Mouse (Mus musculus): ENCODE data around the gene Erc2. TPM values are rescaled to one million over a fixed set of nuclear protein-coding genes. Genes with fewer than 3 reads are reported as not detected.

Erc2 gene
- total and polyA plus RNA-seq, 3 experiments, result not detected

DNA sequence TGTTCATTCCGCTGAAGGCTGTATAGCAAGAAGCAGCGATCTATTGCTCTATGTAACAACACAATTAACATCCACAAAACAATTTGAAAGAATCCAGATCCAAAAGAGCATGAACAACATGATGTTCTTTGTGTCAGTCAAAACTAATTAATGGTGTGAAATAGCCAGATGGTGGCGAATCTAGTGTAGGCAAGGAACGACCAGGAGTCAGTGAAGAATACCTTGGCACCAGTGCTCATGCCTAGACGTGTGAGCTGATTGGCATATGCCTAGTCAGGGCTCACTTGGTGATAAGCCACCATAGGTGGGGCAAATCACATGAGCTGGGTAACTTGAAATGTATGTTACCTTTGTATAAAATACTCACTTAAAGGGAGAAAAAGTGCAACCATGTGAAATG lies 265.3 kb downstream of the Erc2 start:
- TF ChIP-seq NELFE (IDR thresholded peaks at IDR 0.05; ENCODE audit: low read depth, low read length) (no peak), TCF12 (IDR thresholded peaks at IDR 0.05; ENCODE audit: low read depth, low read length) (no peak), MYC (IDR thresholded peaks at IDR 0.05; ENCODE audit: low read depth, low read length) (no peak), MEF2A (IDR thresholded peaks at IDR 0.05; ENCODE audit: borderline replicate concordance, low read depth, low read length) (no peak), SIN3A (IDR thresholded peaks at IDR 0.05; ENCODE audit: low read length) (no peak), MAZ (IDR thresholded peaks at IDR 0.05; ENCODE audit: low read depth, low read length) (no peak), JUND (conservative IDR thresholded peaks at IDR 0.05; ENCODE audit: low read depth, low read length) (no peak), ETS1 (conservative IDR thresholded peaks at IDR 0.05; ENCODE audit: low read depth, low read length) (no peak), MAFK (IDR thresholded peaks at IDR 0.05; ENCODE audit: insufficient replicate concordance, low read length) (no peak), MAX (IDR thresholded peaks at IDR 0.05; ENCODE audit: low read length) (no peak), JUN (IDR thresholded peaks at IDR 0.05; ENCODE audit: insufficient read depth, low read depth, low read length) (no peak), ZNF384 (IDR thresholded peaks at IDR 0.05; ENCODE audit: low read depth, low read length) (no peak), USF2 (conservative IDR thresholded peaks at IDR 0.05; ENCODE audit: low read depth, low read length) (no peak), EP300 (IDR thresholded peaks at IDR 0.05; ENCODE audit: low read length) (no peak), E2F4 (IDR thresholded peaks at IDR 0.05; ENCODE audit: insufficient replicate concordance, low read depth, low read length) (no peak), POLR2A (IDR thresholded peaks at IDR 0.05; ENCODE audit: low read depth, low read length) (no peak), ELF1 (IDR thresholded peaks at IDR 0.05; ENCODE audit: low read depth, low read length) (no peak), NRF1 (IDR thresholded peaks at IDR 0.05; ENCODE audit: low read depth, low read length) (no peak)
- H3K4me3 ChIP-seq (replicated peaks in 1 of 3; ENCODE audit: low read depth in 2 of 3, low read length in 2 of 3, poor library complexity in 1 of 3), result no peak overlapping the region
- H3K4me1 ChIP-seq (ENCODE audit: control insufficient read depth in 1 of 2, insufficient read depth in 2 of 2), result peaks cover 0 to 10% of the 10 kb centered on the region in 2 experiments; a peak in 2 of 4 replicates
- dilution Hi-C loops (cut with MboI; ENCODE audit: extremely low pct_ligation_motif_present, extremely low pct_unique_long_range_greater_than_20kb, low sequenced_read_pairs), result no loop called here
- no peaks in the 10 kb centered on the region for H3K27me3 ChIP-seq (replicated peaks)
- in situ Hi-C loops (cut with MboI; ENCODE audit: low pct_ligation_motif_present, low pct_unique_long_range_greater_than_20kb, low sequenced_read_pairs), result no loop called here
- no peak overlapping the region for H3K27ac ChIP-seq (ENCODE audit: insufficient read depth, low read depth)
- no peaks in the 10 kb centered on the region for H3K36me3 ChIP-seq (replicated peaks in 1 of 2; ENCODE audit: control insufficient read depth in 1 of 2, insufficient read depth in 1 of 2, low read length in 1 of 2)
- no peaks in the 10 kb centered on the region for H3K79me2 ChIP-seq (replicated peaks; ENCODE audit: control insufficient read depth, extremely low read depth, insufficient read depth, poor library complexity, severe bottlenecking)
- no peak for DNase-seq (ENCODE audit: extremely low read depth)
- no peaks in the 10 kb centered on the region for H3K9me3 ChIP-seq (replicated peaks; ENCODE audit: low read length)
- H3K9ac ChIP-seq (ENCODE audit: insufficient read depth, low read depth), result no peak overlapping the region
- H3K4me2 ChIP-seq (ENCODE audit: insufficient read depth, low read depth, poor library complexity, severe bottlenecking), result no peak overlapping the region

DNA sequence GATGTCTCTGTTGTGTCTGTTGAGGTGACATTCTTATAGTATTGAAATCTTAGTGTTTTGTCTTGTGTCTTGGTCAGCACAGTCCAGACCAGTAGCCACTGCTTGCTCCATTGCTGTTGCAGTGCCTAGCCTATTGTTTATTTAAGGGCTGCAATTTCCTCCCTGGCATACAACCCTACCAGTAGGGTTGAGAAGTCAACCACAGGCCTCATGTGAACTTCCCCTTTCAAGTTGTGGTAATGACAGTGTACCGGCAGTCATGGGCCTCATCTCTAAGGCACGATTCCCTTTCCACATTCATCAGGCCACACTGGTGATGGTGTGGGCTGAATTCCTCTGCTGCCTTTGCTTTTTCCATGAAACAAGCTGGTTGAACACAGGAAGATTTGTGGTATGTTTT lies 267.4 kb downstream of the Erc2 start:
- in situ Hi-C loops (cut with MboI; ENCODE audit: low pct_ligation_motif_present, low pct_unique_long_range_greater_than_20kb, low sequenced_read_pairs), result no loop called here
- Histone ChIP-seq H3K4me1 (ENCODE audit: control insufficient read depth in 1 of 2, insufficient read depth in 2 of 2) (peaks cover 0 to 10% of the 10 kb centered on the region in 2 experiments; a peak in 2 of 4 replicates), H3K4me3 (replicated peaks in 1 of 3; ENCODE audit: low read depth in 2 of 3, low read length in 2 of 3, poor library complexity in 1 of 3) (no peak overlapping the region), H3K79me2 (replicated peaks; ENCODE audit: control insufficient read depth, extremely low read depth, insufficient read depth, poor library complexity, severe bottlenecking) (no peaks in the 10 kb centered on the region), H3K36me3 (replicated peaks in 1 of 2; ENCODE audit: control insufficient read depth in 1 of 2, insufficient read depth in 1 of 2, low read length in 1 of 2) (no peaks in the 10 kb centered on the region), H3K27me3 (replicated peaks) (no peaks in the 10 kb centered on the region), H3K9me3 (replicated peaks; ENCODE audit: low read length) (no peaks in the 10 kb centered on the region), H3K27ac (ENCODE audit: insufficient read depth, low read depth) (no peak overlapping the region), H3K4me2 (ENCODE audit: insufficient read depth, low read depth, poor library complexity, severe bottlenecking) (no peak overlapping the region), H3K9ac (ENCODE audit: insufficient read depth, low read depth) (no peak overlapping the region)
- TF ChIP-seq BHLHE40 (IDR thresholded peaks at IDR 0.05; ENCODE audit: low read depth, low read length) (0 out of 2 replicates have a peak, but pooled peaks have one; percentile 5), NRF1 (IDR thresholded peaks at IDR 0.05; ENCODE audit: low read depth, low read length) (no peak)
- dilution Hi-C loops (cut with MboI; ENCODE audit: extremely low pct_ligation_motif_present, extremely low pct_unique_long_range_greater_than_20kb, low sequenced_read_pairs), result no loop called here
- DNase-seq (ENCODE audit: extremely low read depth), result peak; percentile 53

All from CH12.LX (cell line).